Mouse (Mus musculus) G1E (cell line): ENCODE measurements around the gene Hps1. TPM values are rescaled to one million over a fixed set of nuclear protein-coding genes. Genes with fewer than 3 reads are reported as not detected.
A peak's percentile ranks its signal among the peaks of the same experiment; 100 is the strongest.

Experiments
- ATAC-seq: 2 replicates; pipeline ENCODE4 v1.8.0; 2016; ENCODE audit warnings: mild to moderate bottlenecking; ENCODE audit not compliant: insufficient number of reproducible peaks, poor library complexity, low FRiP score, severe bottlenecking; ENCODE audit errors: extremely low read depth
- DNase-seq: peaks from one replicate; pipeline ENCODE4 v3.0.0; 2012; ENCODE audit warnings: low spot score
- H3K27me3 ChIP-seq: 2 replicates; pipeline ENCODE4 v1.6.1; 2012; ENCODE audit warnings: mild to moderate bottlenecking, low read length, inconsistent platforms; ENCODE audit not compliant: insufficient read depth
- H3K36me3 ChIP-seq: replicated peaks from 2 replicates; pipeline ENCODE3; 2012; ENCODE audit warnings: mild to moderate bottlenecking, inconsistent platforms
- H3K4me1 ChIP-seq: 2 replicates; pipeline ENCODE4 v1.6.1; 2012; ENCODE audit warnings: low read depth, low read length, inconsistent platforms, mixed read lengths; ENCODE audit not compliant: insufficient read depth
- H3K4me3 ChIP-seq: 2 replicates; pipeline ENCODE4 v1.5.1; 2012; ENCODE audit warnings: low read depth, mild to moderate bottlenecking, inconsistent platforms, low read length, moderate library complexity, mixed read lengths
- H3K9me3 ChIP-seq: replicated peaks from 2 replicates; pipeline ENCODE4 v1.6.1; 2012; ENCODE audit warnings: inconsistent platforms
- CTCF ChIP-seq: IDR thresholded peaks from 2 replicates; pipeline ENCODE4 v1.5.1; 2012; ENCODE audit warnings: low read depth, low read length, inconsistent platforms, mixed read lengths
- GATA1 ChIP-seq: IDR thresholded peaks from 2 replicates; pipeline ENCODE4 v1.6.1; 2012; ENCODE audit warnings: borderline replicate concordance, low read length, inconsistent platforms, mixed read lengths
- GATA2 ChIP-seq: IDR thresholded peaks from 2 replicates; pipeline ENCODE4 v1.6.1; 2012; ENCODE audit warnings: low read depth, low read length, inconsistent platforms, borderline replicate concordance
- POLR2AphosphoS5 ChIP-seq: IDR thresholded peaks from 2 replicates; pipeline ENCODE4 v1.6.1; 2012; ENCODE audit warnings: low read depth, low read length, inconsistent platforms; ENCODE audit not compliant: insufficient replicate concordance
- TAL1 ChIP-seq: conservative IDR thresholded peaks from 2 replicates; pipeline ENCODE4 v1.6.1; 2012; ENCODE audit warnings: low read depth, low read length, inconsistent platforms, mixed read lengths
- polyA plus RNA-seq: library from polyadenylated mRNA; stranded (reverse); fragments of >175 nt; gene quantifications from 2 replicates; pipeline ENCODE4 v1.2.3, GENCODE M21; 2012
- total RNA-seq, 2 experiments: library from RNA; stranded (forward) in 1 of 2; stranded (reverse) in 1 of 2; fragments of 200-1000 nt in 1 of 2; fragments of >200 nt in 1 of 2; fragmentation: Nextera tagmentation in 1 of 2; gene quantifications; 2 replicates each; pipeline ENCODE4 v1.2.3; 2014 to 2017

Hps1 gene
- total and polyA plus RNA-seq, 3 experiments, result 13.0 to 55.2 (median 22.4) TPM

- no peaks in the 10 kb centered on the region for H3K27me3 ChIP-seq
- H3K9me3 ChIP-seq, result no peaks in the 10 kb centered on the region
- no peak overlapping the region for H3K4me3 ChIP-seq
- ATAC-seq, result no peak
- no peak for TF ChIP-seq GATA2
- TF ChIP-seq GATA1, result no peak
- no peak for TF ChIP-seq POLR2AphosphoS5
- no peak for TF ChIP-seq CTCF
- TF ChIP-seq TAL1, result no peak
- peaks cover 94% of the 10 kb centered on the region for H3K36me3 ChIP-seq
- H3K4me1 ChIP-seq, result no peaks in the 10 kb centered on the region
- DNase-seq, result no peak
Measured at GRCm38 (mm10) chr19:42764398-42764797, 15.4 kb downstream of the Hps1 start.

DNA sequence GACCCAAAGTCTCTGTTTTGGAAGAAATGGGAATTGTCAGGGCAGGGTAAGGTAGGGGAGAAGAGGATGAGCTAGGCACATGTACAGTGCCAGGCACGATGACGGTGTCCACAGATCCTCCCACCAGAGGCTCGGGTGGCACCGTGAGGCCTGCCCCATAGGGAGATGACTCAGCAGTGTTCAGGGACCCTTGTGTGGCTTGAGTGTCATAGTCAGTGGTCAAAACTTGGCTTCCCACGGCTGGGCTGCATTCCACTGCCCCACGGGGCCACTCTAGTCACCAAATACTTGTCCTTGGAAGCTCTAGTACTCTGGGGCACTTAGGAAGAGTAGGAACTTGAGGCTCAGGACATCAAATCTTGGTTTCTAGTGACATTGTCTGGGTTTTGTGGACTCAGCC is 23.1 kb downstream of the Hps1 start:
- Histone ChIP-seq H3K9me3 (no peaks in the 10 kb centered on the region), H3K27me3 (no peaks in the 10 kb centered on the region), H3K4me3 (no peak overlapping the region), H3K36me3 (peaks cover 64% of the 10 kb centered on the region), H3K4me1 (peaks cover 40% of the 10 kb centered on the region)
- ATAC-seq (no peak), DNase-seq (no peak)
- TF ChIP-seq TAL1 (no peak), POLR2AphosphoS5 (no peak), GATA1 (no peak), CTCF (no peak), GATA2 (no peak)

DNA sequence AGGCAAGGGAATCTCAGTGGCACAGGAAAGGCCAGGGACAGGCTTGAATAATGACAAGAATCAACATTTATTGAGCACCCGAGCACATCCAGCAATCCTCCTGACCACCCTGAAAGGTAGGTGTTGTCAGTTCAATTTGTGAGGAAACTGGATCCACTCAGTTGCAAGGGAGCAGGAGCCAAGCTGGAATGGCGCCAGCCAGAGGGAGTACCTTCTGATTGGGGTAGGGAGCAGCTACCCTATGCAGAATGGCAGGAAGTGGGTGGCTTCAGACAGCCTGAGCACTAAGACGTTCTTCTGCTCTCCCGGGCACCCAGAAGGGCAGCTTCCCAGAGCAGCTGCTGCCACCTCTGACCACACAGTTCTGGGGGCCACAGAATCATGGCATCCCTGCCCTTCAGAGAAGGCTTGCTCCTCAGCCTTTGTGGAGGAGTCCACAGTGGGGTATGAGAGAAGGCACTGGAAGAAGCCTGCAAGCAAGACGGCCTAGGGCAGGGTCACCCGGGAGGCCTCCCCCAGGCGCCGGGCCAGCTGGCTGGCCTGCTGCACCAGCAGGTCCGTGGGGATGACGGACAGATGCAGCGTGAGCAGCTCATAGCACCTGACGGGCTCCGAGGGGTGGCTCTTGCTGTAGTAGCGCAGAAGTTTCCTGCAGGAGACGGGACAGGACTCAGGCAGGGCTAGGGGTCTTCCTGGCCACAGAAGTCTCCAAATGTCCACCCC is 24.5 kb downstream of the Hps1 start:
- TF ChIP-seq TAL1, result no peak
- no peak for TF ChIP-seq POLR2AphosphoS5
- no peak for TF ChIP-seq CTCF
- TF ChIP-seq GATA1, result no peak
- TF ChIP-seq GATA2, result no peak
- DNase-seq (no peak), ATAC-seq (no peak)
- H3K36me3 ChIP-seq, result peaks cover 51% of the 10 kb centered on the region
- peaks cover 43% of the 10 kb centered on the region for H3K4me1 ChIP-seq
- no peaks in the 10 kb centered on the region for H3K9me3 ChIP-seq
- no peak overlapping the region for H3K4me3 ChIP-seq
- H3K27me3 ChIP-seq, result no peaks in the 10 kb centered on the region

DNA sequence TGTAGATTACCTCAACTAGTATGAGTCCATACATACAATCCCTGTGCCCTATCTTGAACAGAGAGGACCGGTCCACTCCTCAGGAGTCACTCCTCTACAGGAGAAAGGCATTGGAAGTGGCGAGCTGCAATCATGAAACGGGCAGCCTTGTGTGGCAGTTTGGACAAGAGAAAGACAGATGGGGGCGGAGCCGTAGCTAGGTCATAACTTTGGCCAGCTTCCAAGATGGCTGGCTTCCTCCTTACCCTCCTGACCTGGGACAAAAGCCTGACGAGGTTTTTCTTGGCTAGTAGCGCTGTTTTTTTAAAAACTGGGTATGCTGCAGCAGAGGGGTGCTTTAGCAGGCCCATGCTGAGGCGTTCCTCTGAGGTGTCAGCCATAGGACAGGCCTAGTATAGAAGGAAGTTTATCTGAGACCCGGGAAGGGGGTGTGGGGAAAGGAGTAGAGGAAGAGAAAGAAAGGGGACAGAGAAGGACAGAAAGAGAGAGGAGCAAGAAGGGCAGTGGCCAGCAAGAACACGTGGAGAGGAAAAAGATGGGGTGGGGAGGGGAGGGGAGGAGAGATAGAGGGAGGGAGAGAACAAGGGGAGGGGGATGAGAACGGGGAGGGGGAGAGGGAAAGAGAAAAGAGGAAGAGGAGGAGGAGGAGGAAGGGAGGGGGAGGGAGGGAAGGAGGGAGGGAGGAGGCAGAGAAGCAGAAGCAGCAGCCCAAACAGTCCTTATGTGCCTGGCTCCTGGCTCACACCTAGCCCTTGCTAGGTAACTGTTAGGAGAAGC is 26.4 kb downstream of the Hps1 start:
- Histone ChIP-seq H3K27me3 (no peaks in the 10 kb centered on the region), H3K4me3 (peak overlapping the region; percentile 70), H3K9me3 (no peaks in the 10 kb centered on the region), H3K4me1 (peaks cover 52% of the 10 kb centered on the region), H3K36me3 (peaks cover 32% of the 10 kb centered on the region)
- DNase-seq, result peak; percentile 53
- ATAC-seq, result no peak
- no peak for TF ChIP-seq GATA1
- TF ChIP-seq CTCF, result no peak
- TF ChIP-seq POLR2AphosphoS5, result no peak
- no peak for TF ChIP-seq TAL1
- no peak for TF ChIP-seq GATA2

- H3K4me1 ChIP-seq, result peaks cover 52% of the 10 kb centered on the region
- peaks cover under 1% of the 10 kb centered on the region; the same call in 1 of the 2 replicates for H3K27me3 ChIP-seq
- H3K4me3 ChIP-seq, result peak within 1 kb of the TSS; percentile 70
- peaks cover 23% of the 10 kb centered on the region for H3K36me3 ChIP-seq
- ATAC-seq (peak; percentile 76), DNase-seq (peak; percentile 73)
- H3K9me3 ChIP-seq, result no peaks in the 10 kb centered on the region
- TF ChIP-seq CTCF (no peak), POLR2AphosphoS5 (no peak), GATA1 (no peak), GATA2 (no peak), TAL1 (no peak)
Measured at GRCm38 (mm10) chr19:42752363-42752931, 27.3 kb downstream of the Hps1 start, which contains the start of gene Pyroxd2. Pyroxd2 (minus strand) TSS chr19:42752775.

DNA sequence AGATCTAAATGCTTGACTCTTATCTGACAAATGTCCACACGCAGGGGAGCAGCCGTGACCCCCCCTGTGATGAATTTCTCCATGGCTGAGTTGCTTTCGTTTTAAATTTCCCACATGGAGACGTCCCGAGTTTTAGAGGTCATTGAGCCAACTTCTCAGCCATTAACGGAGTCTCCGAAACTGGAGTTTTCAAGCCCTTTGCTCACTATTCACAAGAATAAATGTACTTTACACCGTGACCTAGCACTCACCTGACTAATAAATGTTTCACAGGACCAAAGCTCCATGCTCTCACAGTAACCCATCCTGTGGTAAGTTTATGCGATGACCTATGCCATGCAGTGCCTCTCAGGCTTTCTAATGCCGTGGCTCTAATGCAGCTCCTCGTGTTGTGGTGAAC is 29.6 kb downstream of the Hps1 start:
- peaks cover 42% of the 10 kb centered on the region for H3K4me1 ChIP-seq

More for the DNA sequence above, 29.6 kb downstream of the Hps1 start:
- no peak for TF ChIP-seq GATA1
- TF ChIP-seq CTCF, result no peak
- TF ChIP-seq TAL1, result no peak
- no peak for TF ChIP-seq GATA2
- TF ChIP-seq POLR2AphosphoS5, result no peak
- H3K9me3 ChIP-seq, result no peaks in the 10 kb centered on the region
- peaks cover 5% of the 10 kb centered on the region; the same call in 1 of the 2 replicates for H3K27me3 ChIP-seq
- no peak for ATAC-seq
- H3K36me3 ChIP-seq, result peaks cover 2% of the 10 kb centered on the region
- no peak for DNase-seq
- H3K4me3 ChIP-seq, result no peak overlapping the region
